Mouse (Mus musculus) mature B cell (primary cell): ENCODE data around the gene Ccdc187.

Source experiments
- in situ Hi-C: fragments of 300-500 bp; cut with MboI; formaldehyde crosslinking; loops from 2 replicates; pipeline ENCODE4 v1.14.3; 2019

The Ccdc187 gene

GRCm38 (mm10) chr2:26280594-26280993 lies 13.8 kb downstream of the Ccdc187 start:
- in situ Hi-C loops = no loop called here

- in situ Hi-C loops = no loop called here
Measured at GRCm38 (mm10) chr2:26279712-26280111, 14.6 kb downstream of the Ccdc187 start.

- in situ Hi-C loops = no loop called here
Measured at GRCm38 (mm10) chr2:26273611-26274010, 20.7 kb downstream of the Ccdc187 start.

- in situ Hi-C loops = no loop called here
Measured at GRCm38 (mm10) chr2:26268216-26268615, 26.1 kb downstream of the Ccdc187 start.

GRCm38 (mm10) chr2:26266066-26266742 lies 28.2 kb downstream of the Ccdc187 start:
- in situ Hi-C loops = no loop called here

- in situ Hi-C loops = no loop called here
Measured at GRCm38 (mm10) chr2:26265095-26265494, 29.3 kb downstream of the Ccdc187 start.

GRCm38 (mm10) chr2:26264646-26265045 lies 29.7 kb downstream of the Ccdc187 start:
- in situ Hi-C loops = no loop called here

GRCm38 (mm10) chr2:26257315-26258096 lies 36.9 kb downstream of the Ccdc187 start:
- in situ Hi-C loops = no loop called here

GRCm38 (mm10) chr2:26254816-26255215 lies 39.5 kb downstream of the Ccdc187 start:
- in situ Hi-C loops = no loop called here

GRCm38 (mm10) chr2:26252514-26253206 lies 41.7 kb downstream of the Ccdc187 start:
- in situ Hi-C loops = no loop called here

GRCm38 (mm10) chr2:26247531-26247930 lies 46.8 kb downstream of the Ccdc187 start:
- in situ Hi-C loops = no loop called here

GRCm38 (mm10) chr2:26240841-26241240 lies 53.5 kb downstream of the Ccdc187 start:
- in situ Hi-C loops = no loop called here

GRCm38 (mm10) chr2:26240330-26240729 lies 54.0 kb downstream of the Ccdc187 start:
- in situ Hi-C loops = no loop called here

- in situ Hi-C loops = no loop called here
Measured at GRCm38 (mm10) chr2:26237290-26237782, 57.0 kb downstream of the Ccdc187 start, which contains the start of gene Qsox2. Gene Qsox2, minus strand, starts transcription at chr2:26237525.

- in situ Hi-C loops = no loop called here
Measured at GRCm38 (mm10) chr2:26236681-26237289, 57.6 kb downstream of the Ccdc187 start.

GRCm38 (mm10) chr2:26234771-26235170 lies 59.6 kb downstream of the Ccdc187 start:
- in situ Hi-C loops = no loop called here

GRCm38 (mm10) chr2:26234253-26234652 lies 60.1 kb downstream of the Ccdc187 start:
- in situ Hi-C loops = no loop called here

GRCm38 (mm10) chr2:26231366-26231765 lies 63.0 kb downstream of the Ccdc187 start:
- in situ Hi-C loops = no loop called here

GRCm38 (mm10) chr2:26230253-26230652 lies 64.1 kb downstream of the Ccdc187 start:
- in situ Hi-C loops = no loop called here

GRCm38 (mm10) chr2:26227788-26228187 lies 66.6 kb downstream of the Ccdc187 start:
- in situ Hi-C loops = no loop called here

- in situ Hi-C loops = no loop called here
Measured at GRCm38 (mm10) chr2:26225242-26225641, 69.1 kb downstream of the Ccdc187 start.

- in situ Hi-C loops = no loop called here
Measured at GRCm38 (mm10) chr2:26223961-26224360, 70.4 kb downstream of the Ccdc187 start.
